8 mouse cellular contexts compared by ENCODE assay signal in genomic region chr3:52045221-52045641, GRCm38 (mm10). TPM values are rescaled to one million over a fixed set of nuclear protein-coding genes. Genes with fewer than 3 reads are reported as not detected.
A peak's percentile ranks its signal among the peaks of the same experiment; 100 is the strongest.
DNase-seq lines count a peak whose midpoint lies in the region; ATAC-seq and TF ChIP-seq lines count a peak whose summit lies in the region.

No protein-coding gene starts in this region.

- 0 out of 2 replicates have a peak, but pooled peaks cover under 1% of the 10 kb centered on the region for H3K36me3 ChIP-seq in heart, embryonic 10.5 days
- 0 out of 2 replicates have a peak, but pooled peaks cover 3% of the 10 kb centered on the region for H3K36me3 ChIP-seq in kidney, postnatal 0 days (ENCODE audit: insufficient read depth, low read length)
- H3K36me3 ChIP-seq in midbrain, postnatal 0 days (ENCODE audit: insufficient read depth, low read length) = no peaks in the 10 kb centered on the region

- no peaks in the 10 kb centered on the region for H3K9me3 ChIP-seq in heart, embryonic 10.5 days
- H3K9me3 ChIP-seq in kidney, postnatal 0 days (replicated peaks; ENCODE audit: low read length) = no peaks in the 10 kb centered on the region
- H3K9me3 ChIP-seq in midbrain, postnatal 0 days (ENCODE audit: low read length) = no peaks in the 10 kb centered on the region

- 11% methylated on average over 6 of the region's 6 CpGs for WGBS in heart, embryonic 10.5 days
- WGBS in kidney, postnatal 0 days = 14% methylated on average over 6 of the region's 6 CpGs
- WGBS in midbrain, postnatal 0 days = 14% methylated on average over 6 of the region's 6 CpGs

- H3K4me1 ChIP-seq in heart, embryonic 10.5 days = peaks cover 67% of the 10 kb centered on the region
- H3K4me1 ChIP-seq in kidney, postnatal 0 days (replicated peaks; ENCODE audit: insufficient read depth, low read length) = peaks cover 33% of the 10 kb centered on the region
- H3K4me1 ChIP-seq in midbrain, postnatal 0 days (ENCODE audit: insufficient read depth, low read length) = peaks cover 19% of the 10 kb centered on the region

- peak overlapping the region; percentile 53 for H3K4me3 ChIP-seq in heart, embryonic 10.5 days
- H3K4me3 ChIP-seq in kidney, postnatal 0 days (replicated peaks; ENCODE audit: low read depth, low read length) = no peak overlapping the region
- no peak overlapping the region for H3K4me3 ChIP-seq in midbrain, postnatal 0 days (ENCODE audit: low read depth, low read length)

- peak; percentile 21 for DNase-seq in gastrocnemius, postnatal 10 days
- DNase-seq in gastrocnemius, postnatal 14 days = no peak
- peak; percentile 32 to 51 for DNase-seq in cerebellum, adult 18-20 months
- no peak for DNase-seq in heart, embryonic 10.5 days (ENCODE audit: low spot score)
- peak; percentile 45 for DNase-seq in kidney, postnatal 0 days (ENCODE audit: low spot score)
- DNase-seq in midbrain, postnatal 0 days (ENCODE audit: low spot score) = no peak
- DNase-seq in yolk sac, embryonic 10.5 days (ENCODE audit: low spot score) = no peak
- no peak for DNase-seq in gastrocnemius, adult 8-10 months (ENCODE audit: low spot score in 2 of 2)

- H3K27me3 ChIP-seq in heart, embryonic 10.5 days (ENCODE audit: insufficient read depth, poor library complexity, severe bottlenecking) = no peaks in the 10 kb centered on the region
- no peaks in the 10 kb centered on the region for H3K27me3 ChIP-seq in kidney, postnatal 0 days (ENCODE audit: insufficient read depth, low read length)
- no peaks in the 10 kb centered on the region for H3K27me3 ChIP-seq in midbrain, postnatal 0 days (ENCODE audit: insufficient read depth, low read length)

- peak overlapping the region; percentile 46; the same call in 1 of the 2 replicates for H3K9ac ChIP-seq in kidney, postnatal 0 days (ENCODE audit: low read depth, low read length)
- peak overlapping the region; percentile 1; the same call in 1 of the 2 replicates for H3K9ac ChIP-seq in midbrain, postnatal 0 days (replicated peaks; ENCODE audit: low read length, poor library complexity, severe bottlenecking)

- intact Hi-C loops in gastrocnemius, postnatal 14 days (cut with DNase I; ENCODE audit: low total_unique reads) = loop anchor here (5.0 kb wide), 1 partner anchor 47 kb away; no protein-coding TSS in a partner anchor

- H3K27ac ChIP-seq in heart, embryonic 10.5 days = peak overlapping the region; percentile 89
- peak overlapping the region; percentile 94 for H3K27ac ChIP-seq in kidney, postnatal 0 days
- H3K27ac ChIP-seq in midbrain, postnatal 0 days (ENCODE audit: low read depth, low read length) = peak overlapping the region; percentile 89

- no peak for ATAC-seq in kidney, postnatal 0 days (replicated peaks; ENCODE audit: low FRiP score, low read depth)
- no peak for ATAC-seq in midbrain, postnatal 0 days (ENCODE audit: low FRiP score)

- H3K4me2 ChIP-seq in kidney, postnatal 0 days (ENCODE audit: low read length) = peak overlapping the region; percentile 57
- peak overlapping the region; percentile 47 for H3K4me2 ChIP-seq in midbrain, postnatal 0 days (ENCODE audit: low read depth, low read length, poor library complexity, severe bottlenecking)

- TF ChIP-seq CTCF in kidney, postnatal 0 days (IDR thresholded peaks at IDR 0.05; ENCODE audit: low read depth) = no peak
- no peak for TF ChIP-seq CTCF in midbrain, postnatal 0 days (IDR thresholded peaks at IDR 0.05)

RNA-seq across cellular contexts. Expression of gene Maml3, which starts 59.6 kb away (rescaled TPM):
- total RNA-seq in gastrocnemius, postnatal 10 days (2021) = 1 to 10 TPM; 5.2 to 6.6 TPM
- 1 to 10 TPM; 3.3 to 3.5 TPM for total RNA-seq in gastrocnemius, postnatal 14 days (2021)
- polyA plus RNA-seq in heart, embryonic 10.5 days (2016; fragmentation: Nextera tagmentation; extraction: Ambion mirVana) = 2.3 and 3.6 TPM in 2 replicates
- polyA plus RNA-seq in kidney, postnatal 0 days (2015; fragmentation: Nextera tagmentation; extraction: Ambion mirVana) = 5.4 and 5.7 TPM in 2 replicates
- 17.8 and 20.2 TPM in 2 replicates for total RNA-seq in midbrain, postnatal 0 days (2014; rRNA removed)
- 3.4 and 3.9 TPM in 2 replicates for polyA plus RNA-seq in midbrain, postnatal 0 days (2015; fragmentation: Nextera tagmentation; extraction: Ambion mirVana)
- 1 to 10 TPM; 1.2 to 2.4 (median 1.8) TPM for total RNA-seq in gastrocnemius, adult 8-10 months (2022)

Comparison
In these comparisons a context has a peak if more than half of its experiments do, and no peak if none do; other contexts are left out.
1. DNase-seq: peak in gastrocnemius, postnatal 10 days (single experiment), cerebellum, adult 18-20 months (2 of 2) and kidney, postnatal 0 days (single experiment); none in gastrocnemius, postnatal 14 days (single experiment), heart, embryonic 10.5 days (single experiment), midbrain, postnatal 0 days (single experiment), yolk sac, embryonic 10.5 days (single experiment) and gastrocnemius, adult 8-10 months (0 of 2).
2. Peak in every context shown above with its lines, with median percentiles within 50 percentile points of each other: H3K27ac ChIP-seq.